Mouse (Mus musculus) urinary bladder, adult 2 months (tissue): ENCODE measurements around the gene Cks1b. TPM values are rescaled to one million over a fixed set of nuclear protein-coding genes. Genes with fewer than 3 reads are reported as not detected.

ENCODE experiments used
- DNase-seq: peaks from one replicate; pipeline ENCODE4 v3.0.0; 2022; ENCODE audit warnings: low spot score
- polyA plus RNA-seq: library from polyadenylated mRNA; depleted of rRNA; stranded (reverse); fragments of >200 nt; gene quantifications from 2 replicates; pipeline ENCODE4 v1.2.3, GENCODE M21; 2012; rRNA removed

Gene Cks1b
- polyA plus RNA-seq, 1 experiment, result 29.6 TPM

DNA sequence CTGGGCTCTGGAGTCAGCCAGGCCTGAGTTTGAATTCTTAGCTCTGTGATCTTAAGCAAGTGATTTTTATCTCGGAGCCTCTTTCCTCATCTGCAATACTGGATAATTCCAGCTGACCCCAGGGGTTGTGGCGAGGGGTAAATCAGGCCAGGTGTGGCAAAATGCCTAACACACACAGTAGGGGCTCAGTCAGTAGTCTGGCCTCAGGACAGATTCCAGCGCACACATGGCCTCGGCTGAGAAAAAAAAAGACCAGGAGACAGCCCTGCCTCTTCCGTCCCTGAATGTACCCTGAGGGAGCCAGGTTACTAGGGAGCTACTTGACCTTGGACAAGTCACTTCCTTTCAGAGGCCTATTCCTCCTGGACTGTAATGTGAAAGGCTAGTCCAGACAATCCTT is 35.2 kb downstream of the Cks1b start:
- no peak for DNase-seq

DNA sequence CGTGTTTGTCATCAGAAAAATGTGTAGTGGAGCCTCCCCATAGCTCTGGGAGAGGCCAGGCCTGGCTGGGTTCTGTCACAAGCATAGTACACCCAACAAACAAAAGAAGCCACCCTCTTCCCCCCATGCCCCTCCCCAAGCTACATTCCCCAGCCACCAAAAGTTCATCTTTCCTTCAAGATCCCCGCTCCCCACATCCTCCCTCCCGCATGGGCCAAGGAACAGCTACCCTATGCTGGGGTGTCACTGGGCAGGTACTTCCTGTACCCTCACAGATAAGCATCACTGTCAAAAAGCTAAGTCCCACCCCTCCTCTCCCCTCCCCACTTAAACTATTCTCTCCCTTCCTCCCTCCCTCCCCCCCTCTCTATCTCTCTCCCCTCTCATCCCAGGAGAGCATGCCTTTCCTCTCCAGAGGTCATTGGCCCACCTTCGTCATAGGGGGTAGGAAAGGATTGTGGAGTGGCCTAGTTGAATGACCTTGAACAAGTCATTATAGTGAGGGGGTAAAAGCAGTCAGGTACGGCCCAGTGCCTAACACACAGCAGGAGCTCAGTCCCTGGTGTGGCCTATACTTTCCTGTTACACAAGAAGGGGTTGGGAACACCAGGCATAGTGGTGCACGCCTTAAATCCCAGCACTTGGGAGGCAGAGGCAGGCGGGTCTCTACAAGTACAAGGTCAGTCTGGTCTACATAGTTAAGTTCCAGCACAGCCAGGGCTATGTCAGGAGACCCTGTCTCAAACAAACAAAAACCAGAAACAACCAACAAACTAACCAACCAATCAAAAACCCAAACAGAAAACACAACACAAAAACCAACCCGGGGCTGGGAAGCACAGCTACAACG is 35.9 kb downstream of the Cks1b start:
- DNase-seq, result no peak

DNA sequence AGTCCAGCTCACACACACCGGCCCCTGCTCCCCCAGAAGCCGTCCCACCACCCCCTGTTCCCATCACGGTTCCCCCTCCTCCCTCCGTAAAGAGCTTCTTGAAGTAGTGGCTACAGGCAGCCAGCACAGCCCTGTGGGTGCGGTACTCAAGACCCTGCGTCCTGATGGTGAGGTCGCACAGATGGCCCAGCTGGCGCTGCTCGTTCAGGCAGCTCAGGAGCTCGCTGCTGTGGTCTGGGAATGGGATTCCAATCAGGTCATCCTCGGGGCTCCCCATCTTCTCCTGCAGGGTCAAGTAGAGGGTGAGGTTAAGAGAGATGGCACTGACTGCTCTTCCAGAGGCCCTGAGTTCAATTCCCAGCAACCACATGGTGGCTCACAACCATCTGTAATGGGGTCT is 37.0 kb downstream of the Cks1b start:
- DNase-seq, result no peak

DNA sequence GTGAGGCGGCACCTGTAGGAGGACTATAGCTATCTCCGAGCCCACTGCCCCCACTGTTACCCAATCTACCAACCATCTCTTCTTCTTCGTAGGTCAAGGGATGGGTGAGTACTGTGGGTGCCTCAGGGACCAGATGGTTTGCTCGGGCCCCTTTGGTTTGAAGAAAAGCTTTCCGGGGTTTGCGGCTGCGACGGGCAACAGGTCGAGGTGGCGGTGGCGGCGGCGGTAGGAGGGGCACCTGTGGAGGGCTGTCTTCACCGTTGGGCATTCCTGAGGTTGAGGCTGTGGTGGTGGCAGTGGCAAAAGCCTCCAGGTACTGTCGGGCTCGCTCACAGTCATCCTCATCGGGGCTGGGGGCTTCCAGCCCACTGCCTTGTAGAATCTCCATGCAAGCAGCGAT is 37.5 kb downstream of the Cks1b start:
- DNase-seq, result no peak

DNA sequence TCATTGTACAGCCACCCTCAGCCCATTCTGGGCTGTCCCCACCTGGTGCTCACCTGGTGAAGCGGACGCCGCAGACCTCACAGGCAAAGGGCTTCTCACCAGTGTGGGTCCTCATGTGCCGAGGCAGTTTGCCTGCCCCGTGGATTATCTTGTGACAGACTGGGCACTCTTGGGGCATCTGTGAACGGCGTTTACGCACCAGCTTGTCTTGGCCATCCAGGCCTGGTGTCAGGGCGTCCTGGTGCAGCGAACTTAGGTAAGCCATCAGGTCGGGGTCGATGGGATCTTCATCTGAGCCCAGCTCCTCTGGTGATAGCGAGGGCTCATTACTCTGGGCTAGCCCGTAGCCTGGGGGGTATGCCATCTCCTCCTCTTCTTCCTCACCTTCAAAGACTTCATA is 37.9 kb downstream of the Cks1b start:
- no peak for DNase-seq

DNA sequence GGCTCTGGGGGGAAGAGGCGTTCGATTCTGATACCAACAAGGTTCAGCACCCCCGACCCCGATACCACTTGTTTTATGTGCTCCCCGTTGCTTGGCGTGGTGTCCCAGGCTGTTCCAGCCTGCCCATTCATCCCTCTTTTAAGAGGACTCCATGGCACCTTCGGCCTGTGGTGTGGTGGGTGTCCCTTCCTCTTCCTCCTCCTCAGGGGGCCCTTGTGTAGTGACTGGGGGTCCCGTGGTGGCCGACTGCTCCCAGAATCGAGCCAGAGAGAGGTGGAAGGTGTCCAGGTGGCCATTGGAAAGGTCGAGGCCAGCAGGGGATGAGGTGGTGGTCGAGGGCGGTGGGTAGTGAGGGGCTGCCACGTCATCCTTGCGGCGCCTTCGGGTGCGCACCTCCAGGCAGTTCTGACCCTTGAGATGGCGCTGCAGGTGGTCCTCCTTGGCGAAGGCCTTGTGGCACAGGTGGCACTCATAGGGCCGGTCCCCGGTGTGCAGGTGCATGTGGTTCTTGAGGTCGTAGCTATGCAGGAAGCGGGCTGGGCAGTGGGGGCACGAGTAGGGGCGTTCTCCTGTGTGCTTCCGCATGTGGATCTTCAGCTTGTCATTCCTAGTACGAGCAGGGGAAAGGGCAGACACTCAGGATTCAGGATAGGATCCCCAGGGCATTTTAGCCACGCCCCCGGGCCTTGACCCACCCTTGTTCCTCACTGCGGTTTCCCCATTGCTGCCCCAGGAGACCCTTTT is 38.6 kb downstream of the Cks1b start:
- DNase-seq, result no peak

DNA sequence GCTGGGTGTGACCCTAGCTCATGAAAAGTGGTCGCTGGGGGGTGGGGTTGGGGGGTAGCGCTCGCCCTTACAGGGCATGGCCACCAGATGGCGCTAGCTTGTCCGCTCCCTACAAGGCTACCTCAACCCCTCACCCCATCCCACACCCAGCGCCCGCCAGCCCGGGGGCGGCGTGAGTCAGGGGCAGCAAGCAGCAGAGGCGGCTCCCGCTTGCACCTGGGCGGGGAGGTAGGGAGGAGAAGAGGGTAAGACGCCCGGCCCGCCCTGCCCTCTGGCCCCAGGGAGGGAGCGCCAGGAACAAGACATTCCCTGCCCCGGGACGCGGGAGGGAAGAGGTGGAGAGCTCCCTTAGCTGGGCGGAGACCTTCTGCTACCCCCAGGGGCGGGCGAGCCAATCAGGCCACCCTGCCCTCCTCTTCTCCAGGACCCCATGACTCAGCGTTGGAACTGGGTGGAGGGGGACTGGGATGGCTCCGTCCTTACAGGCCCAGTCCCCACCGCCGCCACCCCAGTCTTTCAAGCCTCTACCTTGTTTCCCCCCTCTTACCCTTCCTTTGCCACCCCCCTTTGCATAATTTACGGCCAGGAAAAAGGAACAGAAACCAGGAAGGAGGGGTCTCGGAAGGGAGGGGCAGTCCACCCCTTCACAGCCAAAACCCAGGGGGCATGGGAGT is 39.7 kb downstream of the Cks1b start:
- DNase-seq, result peak; percentile 82

DNA sequence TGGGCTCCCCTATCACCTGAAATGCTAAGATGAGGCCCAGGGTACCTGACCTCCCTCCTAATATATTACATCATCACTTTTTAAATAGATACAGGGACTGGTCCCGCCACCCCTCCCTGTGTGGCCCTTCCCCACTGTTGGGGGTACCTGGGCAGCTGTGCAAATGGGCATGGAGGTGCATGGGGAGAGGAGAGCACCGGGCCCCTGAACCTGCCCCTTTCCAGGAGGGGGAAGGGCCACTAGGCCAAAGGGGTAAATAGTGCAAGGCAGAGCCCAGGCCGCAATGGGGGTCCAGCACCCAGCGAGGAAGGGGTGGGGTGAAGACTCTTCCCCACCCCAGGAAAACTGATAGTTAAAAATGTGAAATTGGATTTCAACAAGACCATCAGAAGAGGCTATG is 40.4 kb downstream of the Cks1b start:
- no peak for DNase-seq

DNA sequence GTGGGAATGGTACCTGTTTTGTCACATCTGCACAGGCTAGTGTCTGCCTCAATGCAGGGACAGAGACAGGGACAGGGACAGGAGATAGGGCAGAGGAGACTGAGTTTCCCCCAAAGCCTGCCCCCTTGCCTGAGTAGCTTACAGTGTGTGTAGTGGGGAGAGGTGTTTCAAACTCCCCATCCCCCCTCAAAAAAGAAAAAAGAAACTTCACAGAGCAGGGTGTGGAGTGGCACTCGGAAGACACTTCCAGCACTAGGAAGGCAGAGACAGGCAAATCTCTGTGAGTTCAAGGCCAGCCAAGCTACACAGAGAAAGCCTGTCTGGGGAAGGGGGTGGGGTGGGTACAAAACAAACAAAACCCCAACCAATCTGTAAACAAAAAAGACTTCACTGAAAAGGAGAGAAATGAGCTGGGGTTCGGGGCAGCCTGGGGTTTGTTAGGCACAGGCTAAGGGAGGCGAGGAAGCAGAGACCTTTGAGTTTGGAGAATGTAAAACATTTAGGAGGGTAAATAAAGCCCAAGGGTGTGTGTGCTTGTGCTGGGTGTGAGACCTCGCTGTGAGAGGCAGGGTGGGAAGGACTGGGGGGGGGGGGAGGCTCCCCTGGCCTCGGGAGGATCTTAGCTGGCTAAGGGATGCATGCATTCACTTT is 44.5 kb downstream of the Cks1b start:
- DNase-seq, result no peak

DNA sequence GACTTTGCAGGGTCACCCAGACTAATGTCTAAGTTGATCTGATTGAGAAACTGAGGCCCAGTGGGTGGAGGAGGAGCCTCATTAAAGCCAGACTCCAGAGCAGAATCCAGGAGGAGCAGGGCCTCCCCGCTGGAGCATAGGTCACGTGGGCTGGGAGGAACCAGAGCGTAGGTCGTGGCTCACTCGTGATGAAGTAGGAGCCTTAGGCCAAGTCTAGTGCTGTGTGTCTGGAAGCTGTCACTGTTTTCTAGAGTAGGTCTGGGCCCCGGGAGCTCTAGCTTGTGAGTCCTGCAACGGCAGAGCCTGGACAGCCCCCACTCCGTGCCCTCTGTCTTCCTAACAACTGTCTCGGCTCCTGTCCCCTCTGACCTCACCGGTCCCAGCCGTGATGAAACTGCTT is 50.8 kb downstream of the Cks1b start:
- DNase-seq, result no peak

DNA sequence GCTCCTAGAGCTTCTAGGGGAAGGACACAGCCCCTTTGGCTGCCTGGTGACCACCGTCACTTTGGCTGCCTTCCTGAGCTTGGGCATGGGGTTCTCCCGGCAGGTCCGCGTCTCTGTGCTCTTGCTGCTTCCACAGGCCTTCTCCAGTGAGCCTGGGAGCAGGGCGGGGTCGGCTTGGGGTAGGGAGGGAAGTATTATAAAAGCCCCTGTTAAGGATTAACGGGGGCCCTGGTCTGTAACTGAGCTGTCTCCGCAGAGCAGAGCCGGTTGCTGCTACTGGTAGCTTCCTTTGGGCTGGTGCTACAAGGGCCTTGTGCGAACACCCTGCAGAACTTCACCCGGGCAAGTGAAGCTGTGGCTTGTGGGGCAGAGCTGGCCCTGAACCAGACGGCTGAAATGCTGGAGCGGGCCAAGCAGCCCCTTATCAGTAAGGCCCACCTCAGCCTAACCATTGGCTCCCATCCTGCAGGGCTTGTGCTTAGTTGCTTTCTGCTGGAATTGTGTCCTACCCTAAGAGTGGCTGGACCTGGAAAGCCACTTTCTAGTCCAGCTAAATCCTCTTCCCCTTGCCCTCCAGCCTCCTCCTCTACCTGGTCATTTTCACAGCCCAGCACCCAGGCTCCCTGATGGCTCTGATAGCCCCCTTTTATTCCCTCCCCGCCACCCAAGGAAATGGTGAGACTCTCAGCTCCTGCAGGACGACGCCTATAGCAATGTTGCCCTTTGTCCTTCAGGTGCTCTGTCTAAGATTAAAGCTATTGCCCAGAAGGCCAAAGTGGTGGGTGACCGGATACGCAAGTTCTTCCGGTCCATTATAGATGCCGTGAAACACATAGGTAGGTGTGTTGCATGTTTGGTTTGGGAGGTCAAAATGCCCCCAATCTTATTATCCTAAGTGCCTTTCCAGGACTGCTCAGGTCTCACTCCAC is 52.4 kb downstream of the Cks1b start:
- DNase-seq, result no peak

Other genes with a start within 250 kb of the Cks1b start
- gene Scamp3, start 240.9 kb downstream of the Cks1b start, polyA plus RNA-seq, result 69.8 and 72.3 TPM in 2 replicates
- 32.9 and 42.3 TPM in 2 replicates for gene Fam189b, start 235.2 kb downstream of the Cks1b start, polyA plus RNA-seq
- 58.7 and 60.8 TPM in 2 replicates for gene Gba, start 215.5 kb downstream of the Cks1b start, polyA plus RNA-seq
- 59.3 and 69.8 TPM in 2 replicates for gene Thbs3, start 203.2 kb downstream of the Cks1b start, polyA plus RNA-seq
- 112 and 131 TPM in 2 replicates for gene Mtx1, start 191.3 kb downstream of the Cks1b start, polyA plus RNA-seq
- gene Muc1, start 189.3 kb downstream of the Cks1b start, polyA plus RNA-seq, result 0.94 and 1.2 TPM in 2 replicates
- 67.7 and 77.1 TPM in 2 replicates for gene Krtcap2, start 172.4 kb downstream of the Cks1b start, polyA plus RNA-seq
- 4.1 and 6.0 TPM in 2 replicates for gene Trim46, start 172.1 kb downstream of the Cks1b start, polyA plus RNA-seq
- 200 and 251 TPM in 2 replicates for gene Dpm3, start 159.0 kb downstream of the Cks1b start, polyA plus RNA-seq
- 128 and 156 TPM in 2 replicates for gene Slc50a1, start 147.8 kb downstream of the Cks1b start, polyA plus RNA-seq
- gene Efna1, start 137.2 kb downstream of the Cks1b start, polyA plus RNA-seq, result 41.8 and 43.5 TPM in 2 replicates
- gene Efna3, start 95.4 kb downstream of the Cks1b start, polyA plus RNA-seq, result 0.36 and 0.55 TPM in 2 replicates
- gene Efna4, start 80.4 kb downstream of the Cks1b start, polyA plus RNA-seq, result 3.4 and 3.7 TPM in 2 replicates
- 96.1 and 101 TPM in 2 replicates for gene Adam15, start 68.4 kb downstream of the Cks1b start, polyA plus RNA-seq
- 0.24 and 0.41 TPM in 2 replicates for gene Dcst2, start 56.4 kb downstream of the Cks1b start, polyA plus RNA-seq
- gene Dcst1, start 53.1 kb downstream of the Cks1b start, polyA plus RNA-seq, result 0.07 and 0.33 TPM in 2 replicates
- gene Zbtb7b, start 23.6 kb downstream of the Cks1b start, polyA plus RNA-seq, result 36.4 and 39.5 TPM in 2 replicates
- gene Lenep, start 15.6 kb downstream of the Cks1b start, polyA plus RNA-seq, result 1.2 and 1.5 TPM in 2 replicates
- gene Flad1, start 6.5 kb downstream of the Cks1b start, polyA plus RNA-seq, result 30.8 and 34.6 TPM in 2 replicates
- gene Shc1, start 60 bp upstream of the Cks1b start, polyA plus RNA-seq, result 85.7 and 87.7 TPM in 2 replicates
- 34.0 and 38.0 TPM in 2 replicates for gene Pygo2, start 11.8 kb upstream of the Cks1b start, polyA plus RNA-seq
- 167 and 208 TPM in 2 replicates for gene Pbxip1, start 18.3 kb upstream of the Cks1b start, polyA plus RNA-seq
- 21.5 and 23.3 TPM in 2 replicates for gene Pmvk, start 36.2 kb upstream of the Cks1b start, polyA plus RNA-seq
- gene Kcnn3, start 101.8 kb upstream of the Cks1b start, polyA plus RNA-seq, result 10.6 and 16.4 TPM in 2 replicates